Comparison of ENCODE assay signal across 8 mouse cellular contexts in the genomic region with DNA sequence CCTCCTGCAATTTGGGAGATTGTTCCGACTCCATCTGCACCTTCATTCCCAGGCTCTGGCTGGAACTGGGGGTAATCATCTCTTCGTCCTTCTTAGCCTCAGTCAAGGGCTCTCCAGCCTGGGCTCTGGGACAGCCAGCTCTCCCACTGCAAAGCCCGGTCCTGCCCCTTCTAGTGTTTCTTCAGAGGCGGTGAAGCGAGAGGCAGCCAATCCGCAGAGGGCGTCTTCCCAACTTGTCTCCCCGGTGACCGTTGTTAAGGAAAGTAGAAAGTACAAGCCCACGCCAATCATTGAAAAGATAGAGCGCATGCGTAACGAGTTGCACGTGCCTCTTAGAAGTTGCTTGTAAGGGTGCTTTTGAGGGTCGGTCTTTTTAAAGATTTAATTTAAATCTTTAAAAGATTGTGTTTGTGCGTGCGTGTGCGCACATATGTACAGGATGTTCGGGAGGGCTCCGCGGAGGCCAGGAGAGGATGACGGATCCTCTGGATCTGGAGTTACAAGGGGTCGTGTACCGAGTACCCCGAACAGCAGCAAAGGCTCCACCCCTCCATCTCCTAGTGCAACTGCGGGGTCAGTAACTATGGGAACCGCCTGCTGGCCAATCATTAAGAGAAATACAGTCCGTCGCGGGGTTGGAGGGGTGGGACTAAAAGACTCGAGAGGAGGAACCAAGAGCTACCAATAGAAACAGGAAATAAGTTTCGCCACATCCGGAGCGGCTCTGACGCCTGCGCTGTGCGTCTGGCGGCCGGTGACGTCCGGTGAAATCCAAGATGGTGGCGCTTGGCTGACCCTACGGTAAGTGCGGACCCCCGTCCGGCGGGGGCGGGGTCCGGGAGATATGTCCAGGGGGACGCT. TPM values are rescaled to one million over a fixed set of nuclear protein-coding genes. Genes with fewer than 3 reads are reported as not detected.
DNase-seq lines count a peak whose midpoint lies in the region; ATAC-seq and TF ChIP-seq lines count a peak whose summit lies in the region.

A gene (minus strand): TSS at position 585 of the 861 bp plus-strand sequence.
A gene (plus strand): TSS at position 757 of the 861 bp plus-strand sequence.

- H3K4me1 ChIP-seq in embryonic facial prominence, embryonic 14.5 days (ENCODE audit: control insufficient read depth, insufficient read depth, low read length): peaks cover 9% of the 10 kb centered on the region
- H3K4me1 ChIP-seq in heart, adult 2 months (ENCODE audit: control insufficient read depth, insufficient read depth, low read length): peaks cover 8% of the 10 kb centered on the region
- peaks cover 18% of the 10 kb centered on the region for H3K4me1 ChIP-seq in limb, embryonic 13.5 days
- peaks cover 16% of the 10 kb centered on the region for H3K4me1 ChIP-seq in midbrain, embryonic 16.5 days (ENCODE audit: control insufficient read depth, insufficient read depth, low read length)

- peak within 1 kb of the TSS; percentile 77 for H3K27ac ChIP-seq in embryonic facial prominence, embryonic 14.5 days (replicated peaks; ENCODE audit: low read depth, low read length)
- peak within 1 kb of the TSS; percentile 75 for H3K27ac ChIP-seq in heart, adult 2 months
- peak within 1 kb of the TSS; percentile 52; the same call in 1 of the 2 replicates for H3K27ac ChIP-seq in limb, embryonic 13.5 days
- H3K27ac ChIP-seq in midbrain, embryonic 16.5 days (ENCODE audit: low read length): peak within 1 kb of the TSS; percentile 72

- peak; percentile 97 for ATAC-seq in embryonic facial prominence, embryonic 14.5 days (ENCODE audit: low read depth)
- ATAC-seq in limb, embryonic 13.5 days (ENCODE audit: low FRiP score, low read depth): peak; percentile 99
- ATAC-seq in midbrain, embryonic 16.5 days: peak; percentile 97

- DNase-seq in 3T3-L1 (ENCODE audit: low read depth, low spot score): peak; percentile 99
- DNase-seq in adrenal gland, postnatal 4 days (ENCODE audit: low spot score in 2 of 2): peak; percentile 65 to 89
- DNase-seq in embryonic facial prominence, embryonic 14.5 days (ENCODE audit: low spot score): peak; percentile 100
- DNase-seq in heart, adult 2 months: peak; percentile 89 to 96
- peak; percentile 97 to 99 for DNase-seq in kidney, adult 8-10 months
- peak; percentile 78 to 92 for DNase-seq in spleen, postnatal 10 days (ENCODE audit: low spot score in 2 of 2)

- WGBS in embryonic facial prominence, embryonic 14.5 days: under 1% methylated on average over 41 of the region's 50 CpGs
- WGBS in heart, adult 2 months: under 1% methylated on average over 50 of the region's 50 CpGs
- WGBS in limb, embryonic 13.5 days: under 1% methylated on average over 50 of the region's 50 CpGs
- under 1% methylated on average over 50 of the region's 50 CpGs for WGBS in midbrain, embryonic 16.5 days

- no peaks in the 10 kb centered on the region for H3K9me3 ChIP-seq in embryonic facial prominence, embryonic 14.5 days (ENCODE audit: control insufficient read depth, low read length)
- H3K9me3 ChIP-seq in limb, embryonic 13.5 days: no peaks in the 10 kb centered on the region
- H3K9me3 ChIP-seq in midbrain, embryonic 16.5 days (replicated peaks; ENCODE audit: control insufficient read depth, low read length, poor library complexity, severe bottlenecking): no peaks in the 10 kb centered on the region

- H3K9ac ChIP-seq in embryonic facial prominence, embryonic 14.5 days (ENCODE audit: low read depth, low read length): peak within 1 kb of the TSS; percentile 94
- peak within 1 kb of the TSS; percentile 72 for H3K9ac ChIP-seq in heart, adult 2 months (ENCODE audit: low read depth, low read length)
- H3K9ac ChIP-seq in limb, embryonic 13.5 days: peak within 1 kb of the TSS; percentile 86
- H3K9ac ChIP-seq in midbrain, embryonic 16.5 days (ENCODE audit: low read depth, low read length): peak within 1 kb of the TSS; percentile 82

- no peaks in the 10 kb centered on the region for H3K79me2 ChIP-seq in heart, adult 2 months (replicated peaks; ENCODE audit: control insufficient read depth, insufficient read depth, low read length)

- no peaks in the 10 kb centered on the region for H3K27me3 ChIP-seq in embryonic facial prominence, embryonic 14.5 days (replicated peaks; ENCODE audit: control insufficient read depth, insufficient read depth, low read length)
- H3K27me3 ChIP-seq in heart, adult 2 months (ENCODE audit: control insufficient read depth, insufficient read depth, low read length): no peaks in the 10 kb centered on the region
- no peaks in the 10 kb centered on the region for H3K27me3 ChIP-seq in limb, embryonic 13.5 days
- H3K27me3 ChIP-seq in midbrain, embryonic 16.5 days (ENCODE audit: control insufficient read depth, insufficient read depth, low read depth, low read length): no peaks in the 10 kb centered on the region

- peak within 1 kb of the TSS; percentile 92 for H3K4me2 ChIP-seq in embryonic facial prominence, embryonic 14.5 days (ENCODE audit: low read depth, low read length)
- peak within 1 kb of the TSS; percentile 92 for H3K4me2 ChIP-seq in limb, embryonic 13.5 days (replicated peaks)
- H3K4me2 ChIP-seq in midbrain, embryonic 16.5 days (ENCODE audit: low read length): peak within 1 kb of the TSS; percentile 96

- intact Hi-C loops in heart, adult 2 months (cut with DNase I): loop anchor here (2.0 to 5.0 kb wide), 4 partner anchors 15 to 179 kb away; a partner anchor contains a TSS

- peak within 1 kb of the TSS; percentile 95 for H3K4me3 ChIP-seq in embryonic facial prominence, embryonic 14.5 days (ENCODE audit: low read depth, low read length)
- H3K4me3 ChIP-seq in heart, adult 2 months: peak within 1 kb of the TSS; percentile 96
- H3K4me3 ChIP-seq in limb, embryonic 13.5 days: peak within 1 kb of the TSS; percentile 90
- H3K4me3 ChIP-seq in midbrain, embryonic 16.5 days (ENCODE audit: low read depth, low read length): peak within 1 kb of the TSS; percentile 92

- TF ChIP-seq POLR2A in heart, adult 2 months (IDR thresholded peaks at IDR 0.05; ENCODE audit: insufficient read depth, low read depth, low read length): peak; percentile 78

- peak; percentile 49; the same call in 1 of the 2 replicates for TF ChIP-seq EP300 in heart, adult 2 months (IDR thresholded peaks at IDR 0.05; ENCODE audit: insufficient read depth, low read depth, low read length)

- no peak; the same call in 1 of the 2 replicates for TF ChIP-seq CTCF in heart, adult 2 months (IDR thresholded peaks at IDR 0.05)

- peaks cover 56% of the 10 kb centered on the region for H3K36me3 ChIP-seq in embryonic facial prominence, embryonic 14.5 days (ENCODE audit: control insufficient read depth, insufficient read depth, low read length)
- H3K36me3 ChIP-seq in heart, adult 2 months (ENCODE audit: control insufficient read depth, insufficient read depth, low read length): no peaks in the 10 kb centered on the region
- peaks cover 56% of the 10 kb centered on the region for H3K36me3 ChIP-seq in limb, embryonic 13.5 days
- peaks cover 36% of the 10 kb centered on the region for H3K36me3 ChIP-seq in midbrain, embryonic 16.5 days (ENCODE audit: control insufficient read depth, insufficient read depth, low read length)

RNA-seq across cellular contexts. Expression of the first gene that starts in this region (rescaled TPM):
- 10 to 100 TPM; 11.9 to 13.5 TPM for total RNA-seq in adrenal gland, postnatal 4 days (2021)
- 9.9 and 10.4 TPM in 2 replicates for polyA plus RNA-seq in embryonic facial prominence, embryonic 14.5 days (2014; fragmentation: Nextera tagmentation; extraction: Ambion mirVana)
- total RNA-seq in heart, adult 2 months (2021): 10 to 100 TPM; 10.4 to 11.7 TPM
- polyA plus RNA-seq in heart, adult 2 months (2012; rRNA removed): 10.6 and 11.4 TPM in 2 replicates
- 9.2 and 9.6 TPM in 2 replicates for polyA plus RNA-seq in limb, embryonic 13.5 days (2015; fragmentation: Nextera tagmentation; extraction: Ambion mirVana)
- 10.2 and 11.9 TPM in 2 replicates for polyA plus RNA-seq in midbrain, embryonic 16.5 days (2015; fragmentation: Nextera tagmentation; extraction: Ambion mirVana)

RNA-seq across cellular contexts. Expression of the second gene that starts in this region (rescaled TPM):
- 10 to 100 TPM; 85.1 to 89.5 TPM for total RNA-seq in adrenal gland, postnatal 4 days (2021)
- polyA plus RNA-seq in embryonic facial prominence, embryonic 14.5 days (2014; fragmentation: Nextera tagmentation; extraction: Ambion mirVana): 35.9 and 47.7 TPM in 2 replicates
- total RNA-seq in heart, adult 2 months (2021): 10 to 100 TPM; 41.0 to 44.8 TPM
- 18.2 and 27.3 TPM in 2 replicates for polyA plus RNA-seq in heart, adult 2 months (2012; rRNA removed)
- polyA plus RNA-seq in limb, embryonic 13.5 days (2015; fragmentation: Nextera tagmentation; extraction: Ambion mirVana): 51.6 and 54.9 TPM in 2 replicates
- polyA plus RNA-seq in midbrain, embryonic 16.5 days (2015; fragmentation: Nextera tagmentation; extraction: Ambion mirVana): 50.3 and 56.7 TPM in 2 replicates

Comparison
In these comparisons a context has a peak if more than half of its experiments do, and no peak if none do; other contexts are left out.
1. Peak in every context shown above with its lines: DNase-seq, ATAC-seq, H3K4me3 ChIP-seq and H3K27ac ChIP-seq.